Mouse (Mus musculus) mesoderm, embryonic 11.5 days (tissue): Measurements from ENCODE around the gene Polr3gl.

Source experiments
- DNase-seq: peaks from one replicate; pipeline ENCODE4 v3.0.0-alpha.2; 2012; ENCODE audit warnings: low read depth, low spot score

The Polr3gl gene

DNA sequence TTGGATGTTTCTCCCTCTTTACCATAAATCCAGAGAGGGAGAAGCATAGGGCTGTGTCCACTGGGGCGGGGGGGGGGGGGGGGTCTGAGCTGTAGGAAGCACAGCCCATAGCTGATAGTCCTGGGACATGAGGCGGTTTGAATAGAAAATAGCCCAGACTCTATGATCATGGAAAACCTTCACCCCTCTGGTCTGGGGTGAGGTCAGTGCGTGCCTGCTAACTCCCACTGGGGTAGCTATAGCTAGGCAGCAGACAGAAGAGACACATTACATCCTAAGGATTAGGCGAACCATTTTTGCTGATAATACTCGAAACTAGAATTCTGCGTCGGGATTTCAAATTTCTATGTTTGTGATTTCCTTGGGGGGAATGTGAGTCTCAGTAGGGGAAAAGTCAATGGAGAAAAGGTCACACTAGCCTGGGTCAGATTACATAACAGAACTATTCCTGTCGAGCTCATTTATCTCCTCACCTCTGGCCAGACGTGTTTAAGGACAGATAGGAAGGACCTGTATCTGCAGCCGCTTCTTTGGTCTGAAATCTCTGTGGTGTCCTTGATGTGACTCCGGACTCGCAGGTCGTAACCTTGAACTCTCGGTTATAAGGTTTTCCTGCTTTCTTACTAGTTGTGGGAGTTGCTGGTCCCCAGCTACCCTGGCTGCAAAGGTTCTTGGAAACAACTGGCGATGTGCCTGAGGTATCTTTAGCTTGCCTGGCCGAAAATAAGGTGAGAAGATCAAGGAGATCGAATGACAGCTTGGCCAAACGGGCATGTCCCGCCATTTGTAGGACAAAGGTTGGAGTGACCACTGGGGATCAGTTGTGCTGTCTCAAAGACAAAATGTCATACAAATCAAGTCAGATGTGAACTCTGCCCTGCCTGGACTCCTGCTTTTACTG lies 20.1 kb downstream of the Polr3gl start:
- no peak for DNase-seq

DNA sequence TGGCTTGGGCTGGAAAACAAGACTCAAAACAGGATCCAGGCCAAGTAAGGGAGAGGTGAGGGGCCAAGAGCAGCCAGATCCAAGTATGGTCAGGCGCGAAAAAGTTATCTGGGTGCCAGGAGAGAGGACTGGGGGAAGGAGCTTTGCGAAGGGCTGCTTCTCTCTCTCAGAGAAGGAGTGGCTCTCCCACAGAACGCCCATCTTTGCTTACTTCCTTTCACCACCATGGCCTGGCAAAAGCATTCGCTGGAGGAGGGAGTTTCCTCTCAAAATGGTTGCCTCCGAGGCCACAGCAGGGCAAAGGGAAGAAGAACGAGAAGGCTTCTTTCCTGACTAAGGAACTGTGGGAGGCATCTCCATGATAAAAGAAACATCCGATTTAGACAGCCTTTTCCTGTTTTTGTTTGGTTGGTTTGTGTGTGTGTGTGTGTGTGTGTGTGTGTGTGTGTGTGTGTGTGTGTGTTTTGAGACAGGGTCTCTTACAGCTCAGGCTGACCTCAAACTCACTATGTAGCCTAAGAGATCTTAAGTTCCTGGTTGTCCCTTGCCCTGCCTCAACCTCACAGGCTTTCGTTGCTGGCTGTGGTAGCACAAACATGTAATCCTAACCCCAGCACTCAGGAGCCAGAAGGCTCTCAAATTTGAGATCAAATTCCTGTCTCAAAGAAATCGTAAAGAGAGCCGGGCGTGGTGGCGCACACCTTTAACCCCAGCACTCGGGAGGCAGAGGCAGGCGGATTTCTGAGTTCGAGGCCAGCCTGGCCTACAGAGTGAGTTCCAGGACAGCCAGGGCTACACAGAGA lies 21.9 kb downstream of the Polr3gl start:
- DNase-seq = no peak

DNA sequence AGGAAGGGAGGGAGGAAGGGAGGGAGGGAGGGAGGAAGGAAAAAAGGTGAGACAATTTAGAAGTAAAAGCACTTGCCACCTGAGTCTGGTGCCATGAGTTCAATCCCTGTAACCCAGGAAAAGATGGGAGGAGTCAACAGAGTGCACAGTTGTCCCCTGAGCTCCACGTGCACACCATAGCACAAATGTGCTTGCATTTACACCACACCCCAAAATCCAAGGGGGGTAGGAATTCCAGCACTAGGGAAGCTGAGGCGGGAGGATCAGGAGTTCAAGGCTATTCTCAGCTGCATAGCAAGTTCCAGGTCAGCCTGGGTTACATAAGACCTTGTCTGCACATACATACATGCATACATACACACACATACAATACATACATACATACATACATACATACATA lies 22.6 kb downstream of the Polr3gl start:
- no peak for DNase-seq

DNA sequence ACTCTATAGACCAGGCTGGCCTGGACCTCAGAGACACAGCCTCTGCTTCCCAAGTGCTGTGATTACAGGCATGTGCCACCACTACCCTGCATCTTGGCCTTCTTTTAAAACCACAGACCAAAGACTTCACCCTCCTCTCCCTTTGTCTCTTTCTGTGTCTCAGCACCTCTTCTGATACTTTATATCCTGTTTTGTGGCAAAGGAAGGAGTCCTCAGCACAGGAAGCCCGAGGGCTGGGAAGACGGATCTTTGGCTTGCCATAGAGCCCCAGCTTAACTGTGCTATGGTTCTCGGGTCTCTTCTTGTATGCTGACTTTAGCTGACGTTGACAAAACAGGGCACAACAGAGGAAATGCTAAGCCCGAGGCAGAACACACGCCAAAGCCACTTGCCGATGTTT lies 23.3 kb downstream of the Polr3gl start:
- no peak for DNase-seq

GRCm38 (mm10) chr3:96569966-96570605 lies 23.9 kb downstream of the Polr3gl start:
- no peak for DNase-seq

GRCm38 (mm10) chr3:96569506-96569905 lies 24.5 kb downstream of the Polr3gl start:
- no peak for DNase-seq

DNA sequence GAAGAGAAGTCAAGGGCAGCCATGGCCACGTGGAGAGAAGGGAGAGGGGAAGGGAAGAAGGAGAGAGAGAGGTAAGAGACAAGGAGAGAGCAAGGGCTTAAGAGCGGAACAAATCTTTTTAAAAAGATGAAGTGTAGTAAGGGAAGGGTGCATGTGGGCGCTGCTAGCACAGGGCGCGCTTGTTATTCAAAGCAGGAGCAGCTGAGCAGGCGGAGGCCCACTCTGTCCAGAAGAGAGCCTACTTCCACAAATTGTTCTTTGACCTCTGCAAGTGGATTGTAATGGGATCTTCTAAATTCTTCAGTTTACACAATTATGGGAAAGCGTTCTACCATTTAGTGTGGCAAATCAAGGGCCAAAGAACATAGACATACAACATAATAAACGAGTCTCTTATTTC lies 25.4 kb downstream of the Polr3gl start:
- DNase-seq = no peak

DNA sequence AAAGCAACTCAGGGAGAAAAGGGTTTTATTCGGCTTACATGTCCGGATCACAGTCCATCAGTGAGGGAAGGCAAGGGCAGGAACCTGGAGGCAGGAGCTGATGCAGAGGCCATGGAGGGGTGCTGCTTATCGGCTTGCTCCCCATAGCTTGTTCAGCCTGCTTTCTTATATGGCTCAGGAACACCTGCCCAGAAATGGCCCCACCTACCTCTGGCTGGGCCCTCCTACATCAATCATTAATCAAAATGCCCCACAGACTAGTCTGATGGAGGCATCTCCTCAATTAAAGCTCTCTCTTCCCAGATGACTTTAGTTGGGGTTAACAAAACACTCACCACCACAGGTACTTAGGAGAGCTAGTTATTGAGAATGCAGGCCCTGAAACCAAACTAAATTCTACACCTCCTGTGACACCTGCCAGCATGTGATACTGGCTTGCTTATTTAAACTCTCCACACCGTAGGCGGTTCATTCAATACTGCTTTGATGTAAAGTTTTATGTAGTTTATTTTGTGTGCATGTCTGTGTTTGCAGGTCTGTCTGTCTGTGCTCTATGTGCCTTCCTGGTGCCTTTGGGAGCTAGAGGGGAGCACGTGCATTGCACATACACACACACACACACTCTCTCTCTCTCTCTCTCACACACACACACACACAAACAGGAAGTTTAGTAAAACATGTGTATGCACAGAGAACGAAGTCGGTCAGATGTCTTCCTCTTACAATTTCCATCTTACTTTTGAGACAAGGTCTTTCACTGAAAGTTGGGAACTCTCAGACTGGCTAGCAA lies 27.1 kb downstream of the Polr3gl start:
- DNase-seq = no peak

DNA sequence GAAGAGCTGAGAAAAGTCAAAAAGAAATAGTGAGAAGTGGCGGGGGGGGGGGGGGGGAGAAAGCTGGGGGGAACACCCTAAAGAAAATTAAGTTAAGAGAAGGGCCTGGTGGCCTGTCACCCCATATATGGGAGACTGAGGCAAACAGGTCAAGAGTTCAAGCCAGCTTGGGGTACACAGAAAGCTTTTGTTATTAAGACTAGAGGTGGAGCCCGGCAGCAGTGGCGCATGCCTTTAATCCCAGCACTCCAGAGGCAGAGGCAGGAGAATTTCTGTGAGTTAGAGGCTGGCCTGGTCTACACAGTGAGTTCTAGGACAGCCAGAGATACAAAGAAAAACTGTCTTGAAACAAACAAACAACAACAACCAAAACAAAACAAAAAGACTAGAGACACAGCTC lies 28.9 kb downstream of the Polr3gl start:
- no peak for DNase-seq

DNA sequence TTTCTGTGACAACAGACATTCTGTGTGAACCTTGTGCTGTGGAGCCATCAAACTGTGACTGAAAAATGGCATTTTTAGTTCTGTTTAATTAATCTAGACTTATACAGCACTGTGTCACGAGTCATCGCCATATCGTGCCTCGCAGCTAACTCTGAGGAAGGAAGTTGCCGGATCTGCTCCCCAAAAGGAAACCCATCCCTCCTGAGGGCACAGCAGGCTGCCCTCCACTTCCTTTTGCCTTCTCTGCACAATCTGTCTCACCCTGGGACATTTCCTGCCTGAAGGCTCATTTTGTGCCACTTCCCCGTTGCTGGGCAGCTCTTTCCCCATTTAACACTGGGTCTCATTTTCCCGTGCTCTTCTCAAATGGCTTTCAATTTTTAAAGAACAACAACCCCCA lies 29.3 kb downstream of the Polr3gl start:
- no peak for DNase-seq

- no peak for DNase-seq
These were observed 29.9 kb downstream of the Polr3gl start for GRCm38 (mm10) chr3:96563911-96564632.

GRCm38 (mm10) chr3:96563267-96563666 lies 30.7 kb downstream of the Polr3gl start:
- no peak for DNase-seq

- no peak for DNase-seq
These were observed 31.9 kb downstream of the Polr3gl start for GRCm38 (mm10) chr3:96561946-96562681.

DNA sequence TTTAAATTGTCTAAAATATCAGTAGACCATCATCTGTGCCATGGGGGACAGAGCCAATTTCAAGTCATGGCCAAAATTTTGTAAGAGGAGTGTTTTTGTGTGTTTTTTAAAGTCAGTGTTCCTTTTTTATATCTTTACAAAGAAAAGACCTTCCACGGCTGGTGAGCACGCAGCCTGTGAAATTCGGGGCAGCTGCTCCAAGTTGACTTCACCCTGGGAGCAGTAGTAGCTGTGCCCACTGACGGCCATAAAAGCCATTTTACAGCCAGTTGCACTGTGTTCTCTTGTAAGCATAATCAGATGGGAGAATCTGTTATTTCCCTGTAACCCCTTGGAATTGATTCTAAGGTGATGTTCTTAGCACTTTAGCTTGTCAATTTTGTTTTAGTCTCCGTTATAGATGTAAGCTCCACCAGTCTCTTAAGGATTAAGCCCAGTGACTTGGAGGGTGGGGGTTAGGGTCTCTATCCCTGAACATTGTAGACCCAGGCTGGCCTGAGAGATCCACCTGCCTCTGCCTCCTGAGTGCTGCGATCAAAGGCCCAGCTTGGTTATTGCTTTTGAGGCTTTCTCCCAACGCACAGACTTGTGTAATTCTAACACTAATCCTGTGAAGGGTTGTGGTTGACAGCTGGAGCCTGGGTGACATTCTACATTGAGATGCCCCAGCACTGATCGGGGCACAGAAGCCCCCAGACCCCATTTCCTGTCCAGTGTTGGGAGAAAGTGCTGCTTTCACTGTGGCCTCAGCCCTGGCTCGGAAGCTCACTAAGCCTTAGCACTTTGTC lies 32.9 kb downstream of the Polr3gl start:
- no peak for DNase-seq

DNA sequence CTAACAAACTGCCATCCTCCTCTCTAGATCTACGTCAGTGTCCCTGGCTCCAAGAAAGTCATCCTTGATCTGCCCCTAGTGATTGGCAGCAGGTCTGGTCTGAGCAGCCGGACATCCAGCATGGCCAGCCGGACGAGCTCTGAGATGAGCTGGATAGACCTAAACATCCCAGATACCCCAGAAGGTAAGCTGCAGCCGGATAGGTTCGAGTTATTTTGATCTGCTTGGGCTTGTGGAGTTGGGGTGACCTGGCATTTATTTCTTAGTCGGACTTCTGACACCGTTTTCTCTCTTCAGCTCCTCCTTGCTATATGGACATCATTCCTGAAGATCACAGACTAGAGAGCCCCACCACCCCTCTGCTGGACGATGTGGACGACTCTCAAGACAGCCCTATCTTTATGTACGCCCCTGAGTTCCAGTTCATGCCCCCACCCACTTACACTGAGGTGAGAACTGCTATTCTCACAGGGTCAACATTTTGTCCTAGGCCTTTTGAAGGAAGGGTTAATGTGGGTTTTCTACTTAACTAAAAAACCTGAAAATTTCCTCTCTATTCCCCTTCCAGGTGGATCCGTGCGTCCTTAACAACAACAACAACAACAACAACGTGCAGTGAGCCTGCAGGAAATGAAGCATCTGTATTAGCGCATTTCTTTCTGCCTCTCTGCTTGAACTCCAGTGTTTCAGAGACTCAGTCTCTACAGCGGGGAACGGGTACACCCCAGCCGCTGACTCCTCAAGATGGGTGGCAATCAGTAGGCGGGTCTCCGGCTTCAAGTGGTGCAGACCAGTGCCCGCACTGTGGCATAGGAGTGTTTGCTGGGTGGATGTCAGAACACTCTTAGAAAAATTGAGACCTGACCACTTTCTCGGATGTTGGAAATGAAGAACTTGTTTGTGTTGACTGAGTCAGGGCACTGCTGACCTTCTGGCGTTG lies 33.8 kb downstream of the Polr3gl start:
- no peak for DNase-seq

GRCm38 (mm10) chr3:96559398-96559910 lies 34.5 kb downstream of the Polr3gl start:
- no peak for DNase-seq

DNA sequence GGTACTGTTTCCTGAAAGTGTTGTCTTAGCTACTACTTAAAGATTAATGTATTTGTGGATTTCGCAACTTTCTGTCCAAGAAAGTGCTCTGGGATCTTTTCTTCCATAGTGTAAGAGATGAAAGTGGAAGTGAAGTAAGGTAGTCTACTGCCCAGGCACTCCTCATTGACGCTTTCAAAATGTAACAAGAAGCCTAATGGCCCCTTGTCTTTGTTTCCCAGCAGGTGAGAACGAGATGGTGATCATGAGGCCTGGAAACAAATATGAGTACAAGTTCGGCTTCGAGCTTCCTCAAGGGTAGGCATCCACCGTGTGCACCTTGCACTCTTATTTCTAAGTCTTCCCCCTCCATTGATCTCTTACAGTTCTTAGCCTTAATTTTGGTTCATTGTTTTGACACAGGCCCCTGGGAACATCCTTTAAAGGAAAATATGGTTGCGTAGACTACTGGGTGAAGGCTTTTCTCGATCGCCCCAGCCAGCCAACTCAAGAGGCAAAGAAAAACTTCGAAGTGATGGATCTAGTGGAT lies 35.2 kb downstream of the Polr3gl start:
- no peak for DNase-seq

GRCm38 (mm10) chr3:96558159-96558558 lies 35.8 kb downstream of the Polr3gl start:
- DNase-seq = no peak
